Mouse (Mus musculus) T-helper 17 cell (primary cell): Measurements from ENCODE around the gene Stk32c.

Experiments used
- in situ Hi-C, 2 experiments: fragments of 300-600 bp; cut with MboI, MseI; formaldehyde crosslinking; loops; 1 replicate in 1 of 2; 2 replicates in 1 of 2; pipeline ENCODE4 v1.15.1; 2025; ENCODE audit warnings: high pct_unique_total_duplicates in 2 of 2

Stk32c gene

DNA sequence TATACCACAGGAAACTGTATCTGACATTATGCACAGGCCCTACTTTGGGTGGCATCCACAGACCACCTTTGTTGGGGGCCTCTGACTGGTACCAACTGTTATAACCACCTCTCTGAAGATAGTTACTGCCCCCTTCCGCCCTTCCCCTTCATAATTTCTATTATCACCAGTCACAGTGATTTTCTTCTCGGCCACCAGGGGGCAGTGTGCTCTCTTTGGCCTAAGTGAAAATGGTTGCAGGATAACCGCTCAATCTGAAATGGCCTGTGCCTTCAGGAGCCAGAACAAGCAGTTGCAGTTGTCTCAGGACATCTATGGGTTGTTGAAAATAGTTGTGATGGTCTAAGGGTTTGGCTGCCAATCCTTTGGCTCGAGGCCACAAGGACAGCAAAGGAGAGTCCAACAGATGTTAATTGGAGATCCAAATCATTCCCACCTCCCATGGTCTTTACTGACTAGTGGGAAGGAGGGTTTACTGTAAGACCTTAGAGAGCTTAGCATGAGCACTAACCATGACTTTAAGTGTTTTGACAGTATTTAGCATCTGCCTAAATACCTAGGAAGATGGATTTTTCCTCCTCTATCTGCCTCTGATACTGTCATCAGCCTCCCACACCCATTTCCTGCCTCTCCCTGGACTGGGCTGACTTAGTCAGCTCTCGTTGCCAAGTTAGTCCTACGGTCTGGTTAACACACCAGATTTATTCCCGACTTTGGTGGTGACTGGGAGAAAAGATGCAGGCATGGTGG is 4.9 kb downstream of the Stk32c start:
- in situ Hi-C loops: loop anchor here (5.0 to 25.0 kb wide), 3 partner anchors 141 to 371 kb away; partner anchors contain the start of genes Mapk1ip1 (in 1 of the 2) and Ppp2r2d (in 1 of the 2)

DNA sequence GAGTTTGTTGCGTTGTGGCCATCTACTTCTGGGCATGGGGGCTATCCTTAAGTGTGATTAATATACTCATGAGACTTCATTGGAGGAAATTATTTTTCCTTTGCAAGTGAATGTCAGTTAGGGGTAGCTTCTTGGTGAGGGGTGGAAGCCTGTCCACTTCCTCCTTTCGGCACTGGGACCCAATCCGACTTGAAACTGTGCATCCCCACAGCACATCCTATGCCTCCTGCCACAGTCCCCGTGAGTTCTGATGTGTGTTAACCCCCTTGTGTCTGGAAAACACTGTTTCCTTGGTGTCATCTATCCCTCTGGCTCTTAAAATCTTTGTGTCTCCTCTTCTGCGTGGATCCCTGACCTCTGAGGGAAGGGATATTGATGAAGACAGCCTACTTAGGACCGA is 11.9 kb downstream of the Stk32c start:
- in situ Hi-C loops: loop anchor here in 1 of 2 experiments (25.0 kb wide), 1 partner anchor 364 kb away; the partner anchor contains the start of genes Mapk1ip1 and Ppp2r2d

DNA sequence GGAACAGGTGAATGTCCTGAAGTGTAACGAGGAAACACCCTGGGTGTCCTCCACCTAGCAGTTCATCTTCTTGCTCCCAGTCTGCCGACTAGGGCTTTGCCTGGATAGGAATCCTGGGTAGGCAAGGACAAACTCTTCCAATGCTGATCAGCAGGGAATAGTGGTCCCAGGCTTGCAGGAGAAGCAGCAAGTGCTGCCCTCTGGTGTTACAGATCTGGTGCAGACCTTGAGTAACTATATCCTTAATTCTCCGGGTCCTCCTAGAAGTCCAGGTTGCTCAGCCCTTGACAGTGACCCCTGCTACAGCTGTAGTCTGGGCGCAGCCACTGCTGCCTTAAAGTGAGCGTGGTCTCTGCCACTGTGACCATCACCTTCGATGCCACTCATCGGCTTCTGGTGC is 13.0 kb downstream of the Stk32c start:
- in situ Hi-C loops: loop anchor here in 1 of 2 experiments (25.0 kb wide), 1 partner anchor 363 kb away; the partner anchor contains the start of genes Mapk1ip1 and Ppp2r2d

DNA sequence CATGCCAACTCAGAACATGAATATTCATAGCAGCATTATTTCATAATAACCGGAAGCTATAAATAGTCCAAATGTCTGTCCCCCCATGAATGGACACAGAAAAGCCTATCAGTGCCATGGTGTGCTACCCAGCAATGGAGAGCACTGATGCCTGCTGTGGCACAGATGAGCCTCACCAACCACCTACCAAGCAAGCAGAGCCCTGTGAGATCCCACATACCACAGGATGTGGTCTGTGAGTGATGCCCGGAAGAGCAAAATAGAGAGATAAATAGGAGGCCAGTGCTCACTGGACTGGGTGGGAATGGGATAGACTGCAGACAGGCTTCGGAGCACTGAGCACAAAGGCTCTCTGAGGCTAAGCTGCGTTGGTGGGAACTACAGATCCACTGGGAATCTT is 16.1 kb downstream of the Stk32c start:
- in situ Hi-C loops: loop anchor here (5.0 kb wide), 2 partner anchors 75 to 130 kb away; no protein-coding TSS in a partner anchor

DNA sequence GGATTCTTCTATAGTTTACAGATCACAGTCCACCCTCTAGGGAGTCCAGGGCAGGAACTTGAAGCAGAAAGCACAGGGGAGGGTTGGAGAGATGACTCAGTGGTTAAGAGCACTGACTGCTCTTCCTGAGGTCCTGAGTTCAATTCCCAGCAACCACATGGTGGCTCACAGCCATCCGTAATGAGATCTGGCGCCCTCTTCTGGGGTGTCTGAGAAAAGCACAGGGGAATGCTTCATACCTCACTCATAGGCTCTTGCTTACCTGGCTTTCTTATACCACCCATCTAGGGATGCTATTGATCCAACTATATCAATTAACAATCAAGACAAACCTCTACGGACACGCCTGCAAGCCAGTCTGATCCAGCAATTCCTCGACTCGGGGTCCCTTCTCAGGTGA is 21.5 kb downstream of the Stk32c start:
- in situ Hi-C loops: no loop called here

DNA sequence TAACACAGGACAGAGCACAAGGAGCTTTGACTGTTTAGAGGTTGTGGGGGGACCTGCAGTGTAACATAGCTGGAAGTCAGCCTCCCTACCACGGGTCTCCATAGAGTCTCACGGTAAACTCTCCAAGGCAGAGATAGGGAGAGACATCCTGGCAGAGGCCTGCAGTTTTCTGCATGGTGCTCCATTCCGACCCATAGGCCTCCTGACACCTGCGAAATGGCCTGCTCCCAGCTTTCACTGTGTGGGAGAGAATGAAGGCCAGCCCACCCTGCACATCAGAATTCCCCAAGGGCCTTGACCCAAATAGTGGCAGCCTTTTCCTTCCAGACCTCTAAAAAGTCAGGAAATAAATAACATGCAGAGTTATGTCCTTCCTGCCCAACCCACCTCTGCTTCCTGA is 22.5 kb downstream of the Stk32c start:
- in situ Hi-C loops: no loop called here

DNA sequence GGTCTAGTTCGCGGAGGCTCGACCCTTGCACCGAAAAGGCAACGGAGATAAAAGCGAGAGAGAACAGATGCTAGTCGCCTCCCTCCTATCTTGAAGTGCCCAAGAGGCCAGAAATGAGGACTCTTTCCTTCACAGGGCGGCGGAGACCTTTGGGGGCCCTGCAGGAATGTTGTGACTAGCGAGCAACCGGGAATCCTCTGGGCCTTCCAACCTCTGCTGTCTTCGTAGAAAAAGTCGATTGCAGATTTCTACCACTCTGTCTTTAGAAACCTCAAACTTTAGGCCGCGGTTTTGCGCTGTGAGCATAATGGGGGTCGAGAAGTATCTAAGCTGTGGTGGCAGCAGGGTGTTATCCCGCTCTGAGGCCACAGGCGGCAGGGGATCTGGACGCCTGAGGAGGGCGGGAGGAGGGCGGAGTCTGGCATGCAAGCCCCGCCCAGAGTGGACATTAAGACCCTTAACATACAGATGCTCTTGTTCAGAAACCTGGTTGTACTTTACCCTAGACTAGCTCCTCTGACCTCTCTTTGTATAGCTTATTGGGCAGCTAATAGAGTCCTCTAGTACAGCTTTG is 24.4 kb downstream of the Stk32c start:
- in situ Hi-C loops: no loop called here

DNA sequence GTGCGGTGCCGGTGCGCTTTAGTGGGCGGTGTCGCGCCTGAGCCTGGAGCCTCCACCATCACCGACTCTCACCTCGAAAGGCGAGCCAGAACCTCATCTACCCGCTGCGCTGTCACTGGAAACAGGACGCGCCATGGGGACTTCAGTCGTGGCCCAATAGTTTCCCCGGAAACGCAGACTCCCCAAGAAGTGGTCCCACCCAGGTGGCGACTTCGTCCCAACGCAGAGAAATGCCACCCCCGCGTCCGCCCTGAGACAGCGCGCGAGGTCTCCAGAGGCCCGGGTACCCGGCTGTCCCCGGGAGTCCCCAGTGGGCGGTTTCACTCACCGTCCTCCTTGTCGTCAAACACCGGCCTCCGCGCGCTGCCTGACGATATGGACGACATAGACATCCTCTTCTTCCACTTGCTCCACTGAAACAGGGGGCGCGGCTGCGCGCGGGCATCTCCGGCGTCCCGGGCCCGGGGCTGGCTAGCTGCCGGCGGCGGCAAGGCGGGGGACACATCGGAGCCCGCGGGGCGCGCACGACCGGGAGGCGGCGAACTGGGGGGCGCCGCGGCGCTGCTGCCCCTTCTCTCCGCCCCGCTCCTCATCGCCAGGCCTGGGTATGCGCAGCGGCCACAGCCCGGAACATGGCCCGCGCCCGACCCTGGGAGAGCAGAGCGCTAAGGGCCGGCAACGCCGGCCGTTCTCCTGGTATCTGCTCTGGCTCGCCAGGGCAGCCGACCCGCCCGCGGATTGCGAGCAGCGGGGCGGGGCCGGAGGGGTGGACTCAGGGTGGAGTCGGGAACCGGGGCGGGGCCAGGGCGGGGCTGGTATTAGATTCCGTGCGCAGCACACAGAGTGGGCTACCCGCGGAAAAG is 25.1 kb downstream of the Stk32c start:
- in situ Hi-C loops: no loop called here

DNA sequence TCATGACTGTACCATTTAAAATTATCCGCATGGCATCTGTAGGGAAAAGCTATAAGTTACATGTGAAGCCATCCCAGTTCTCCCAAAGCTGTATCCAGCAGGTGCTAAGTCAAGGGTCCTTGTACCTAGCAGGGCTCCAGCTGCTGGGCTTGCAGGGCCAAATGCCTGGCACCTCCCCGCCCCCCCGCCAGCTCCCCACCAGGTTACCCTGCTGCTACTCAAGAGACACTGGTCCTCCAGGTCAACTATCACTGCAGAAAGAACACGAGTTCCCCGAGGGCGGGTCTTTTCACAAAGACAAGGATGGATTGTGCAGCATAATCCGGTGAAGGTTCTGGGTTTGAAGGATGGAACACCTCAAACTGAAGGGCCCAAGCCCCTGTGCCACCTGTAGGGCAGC is 25.8 kb downstream of the Stk32c start:
- in situ Hi-C loops: no loop called here

DNA sequence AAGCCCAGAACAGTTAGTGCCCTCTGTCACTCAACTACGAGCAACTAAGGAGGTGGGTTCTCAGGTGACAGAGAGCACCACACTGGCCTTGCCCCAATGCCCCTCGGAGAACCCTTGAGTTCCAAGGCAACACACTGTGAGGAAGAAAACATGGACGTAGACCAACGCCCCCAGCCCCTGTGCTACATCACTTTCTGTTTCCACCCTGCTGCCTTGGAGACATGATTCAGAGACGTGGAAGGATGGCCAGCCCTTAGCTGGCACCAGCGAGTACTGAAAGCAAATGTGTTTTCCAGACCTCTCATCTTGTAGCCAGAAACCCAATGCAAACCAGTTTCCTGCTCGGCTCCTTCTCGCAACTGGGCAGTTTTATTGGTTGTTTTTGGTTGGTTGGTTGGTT is 26.7 kb downstream of the Stk32c start:
- in situ Hi-C loops: no loop called here

DNA sequence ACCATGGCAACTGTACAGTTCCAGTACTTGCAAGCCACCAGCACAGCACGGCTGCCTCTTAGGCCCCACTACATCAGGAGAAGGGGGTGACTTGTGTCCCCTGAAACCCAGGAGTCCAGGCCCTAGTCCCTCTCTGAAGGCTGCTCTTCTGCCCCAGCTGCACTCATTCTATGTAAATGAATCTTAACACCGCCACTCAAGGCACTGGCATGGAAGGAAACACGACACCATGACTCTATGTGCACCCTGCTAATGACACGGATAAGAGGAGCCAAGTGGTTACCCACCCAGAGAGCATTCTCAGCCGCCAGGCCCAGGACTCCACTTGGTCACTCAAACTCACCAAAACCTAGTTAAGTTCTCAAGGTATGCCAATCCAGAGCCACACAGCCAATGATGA is 27.1 kb downstream of the Stk32c start:
- in situ Hi-C loops: no loop called here

DNA sequence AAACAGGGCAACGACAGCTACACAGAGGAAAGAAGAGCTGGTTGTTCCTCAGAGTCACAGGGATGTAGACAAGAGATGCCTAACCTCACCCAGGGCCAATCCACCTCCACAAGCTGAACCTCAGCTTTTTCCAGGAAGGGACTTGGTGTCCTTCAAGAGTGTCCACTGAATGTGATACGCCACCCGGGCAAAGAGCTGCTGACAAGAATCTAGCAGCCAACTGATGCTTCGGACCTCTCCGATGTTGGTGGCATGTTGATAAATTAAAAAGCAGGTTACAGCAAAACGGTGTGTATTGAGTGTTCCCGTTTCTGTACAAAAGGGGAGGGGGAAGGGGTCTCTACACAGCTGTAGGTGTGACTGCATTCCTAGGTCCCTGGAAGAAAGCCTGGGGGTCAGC is 28.3 kb downstream of the Stk32c start:
- in situ Hi-C loops: no loop called here

DNA sequence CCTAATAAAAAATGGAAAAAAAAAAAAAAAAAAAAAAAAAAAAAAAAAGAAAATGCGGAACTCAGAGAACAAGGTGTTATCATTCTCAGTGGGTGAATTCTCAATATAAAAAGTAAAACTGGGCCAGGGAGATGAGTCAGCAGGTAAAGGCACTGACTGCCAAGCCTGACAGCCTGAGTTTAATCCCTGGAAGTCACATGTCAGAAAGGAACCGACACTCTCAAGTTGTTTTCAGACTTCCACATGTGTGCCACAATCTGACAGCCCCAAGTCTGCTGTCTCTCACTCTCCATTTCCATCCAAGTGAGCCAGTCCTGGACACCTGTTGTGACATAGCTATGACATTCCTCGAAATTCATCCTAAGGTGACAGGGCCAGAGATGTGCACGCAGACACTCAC is 28.7 kb downstream of the Stk32c start:
- in situ Hi-C loops: no loop called here

DNA sequence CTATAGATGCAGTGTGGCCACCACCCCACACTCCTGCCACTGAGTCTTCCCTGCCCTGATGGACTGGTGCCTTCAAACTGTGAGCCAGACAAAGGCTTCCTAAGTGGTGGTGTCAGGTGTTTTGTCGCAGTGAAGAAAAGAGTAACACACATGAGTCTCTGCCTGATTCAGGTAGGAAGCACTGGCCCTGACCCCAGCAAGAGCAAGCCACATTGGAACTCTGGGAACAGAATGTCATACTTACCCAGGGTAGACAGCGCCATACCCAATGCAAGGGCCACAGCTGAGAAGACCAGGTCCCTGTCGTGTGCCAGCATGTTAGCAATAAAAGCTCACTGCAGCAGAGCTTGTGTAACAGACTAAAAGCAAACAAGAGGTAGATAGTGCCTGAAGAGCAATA is 33.0 kb downstream of the Stk32c start:
- in situ Hi-C loops: no loop called here

DNA sequence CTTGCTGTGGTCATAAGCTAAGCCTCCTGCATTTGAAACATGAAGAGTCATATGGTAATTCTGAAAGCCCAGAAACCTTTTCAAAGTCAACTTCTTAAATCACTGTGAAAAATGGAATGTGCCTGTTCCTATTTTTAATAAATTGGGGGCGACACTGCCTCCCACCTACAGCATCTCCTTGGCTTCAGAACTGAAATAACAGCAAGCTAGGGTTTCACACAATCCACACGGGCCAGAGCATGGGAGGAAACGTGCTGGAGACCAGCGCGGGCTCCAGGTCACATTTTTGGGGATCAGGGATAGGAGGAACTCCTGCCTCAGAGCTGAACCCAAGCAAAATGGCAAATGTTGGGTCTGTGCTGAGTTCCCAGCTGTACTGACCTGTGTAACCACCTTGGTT is 33.8 kb downstream of the Stk32c start:
- in situ Hi-C loops: no loop called here

DNA sequence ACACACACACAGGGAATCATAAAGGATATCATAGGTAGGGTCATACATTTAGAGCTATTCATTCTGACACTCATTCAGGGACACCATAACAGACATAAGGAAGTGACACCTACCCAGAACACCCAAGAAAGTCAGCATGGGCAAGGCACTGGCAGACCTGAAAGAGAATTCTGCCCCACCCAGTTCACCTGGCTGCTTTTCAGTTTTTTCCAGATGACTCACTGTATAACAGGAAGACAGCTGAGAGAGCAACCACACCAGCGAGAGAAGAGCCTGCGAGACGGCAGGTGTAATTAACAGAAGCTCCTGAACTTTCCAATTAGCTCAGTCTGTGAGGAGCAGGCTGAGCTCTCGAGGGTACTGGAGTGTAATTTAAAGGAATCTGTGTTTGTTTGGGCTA is 44.0 kb downstream of the Stk32c start:
- in situ Hi-C loops: loop anchor here in 1 of 2 experiments (5.0 kb wide), 1 partner anchor 142 kb away; no protein-coding TSS in a partner anchor

DNA sequence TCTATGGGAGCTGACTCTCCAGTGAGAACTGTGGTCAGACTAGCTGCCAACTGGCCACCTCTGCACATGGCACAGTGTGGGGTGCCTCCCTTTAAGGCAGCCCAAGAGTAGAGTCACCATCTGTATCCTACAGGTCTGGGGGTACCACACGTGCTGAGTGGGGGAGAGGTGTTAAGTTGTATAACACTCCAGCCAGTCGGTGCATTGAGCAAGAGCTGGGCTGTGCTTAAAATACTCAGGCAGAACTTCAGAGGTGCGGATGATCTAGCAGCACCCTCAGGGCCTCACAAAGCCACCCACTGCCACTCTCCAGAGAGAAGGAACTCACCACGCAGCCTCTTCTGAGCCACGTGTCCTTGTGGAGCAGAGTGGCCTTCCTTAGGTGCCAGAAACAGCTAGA is 48.7 kb downstream of the Stk32c start:
- in situ Hi-C loops: no loop called here

DNA sequence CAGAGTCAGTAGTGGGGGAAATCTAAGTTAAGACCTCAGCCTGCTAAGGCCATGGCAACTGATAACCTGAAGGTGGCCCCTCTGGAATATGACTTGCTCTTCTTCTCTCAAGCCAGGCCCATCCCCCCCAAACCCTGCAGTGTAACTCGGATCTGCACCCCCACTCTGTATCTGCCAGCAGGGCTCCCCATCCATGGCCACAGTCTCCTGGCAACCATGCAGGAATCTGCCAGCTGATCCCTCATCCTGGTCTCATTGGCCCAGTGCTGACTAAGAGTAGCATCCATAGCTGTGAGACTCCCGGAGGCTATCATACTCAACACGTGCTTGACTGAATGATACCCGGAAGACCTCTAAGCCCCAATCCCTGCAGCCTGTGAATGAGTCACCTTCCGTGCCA is 54.2 kb downstream of the Stk32c start:
- in situ Hi-C loops: no loop called here

DNA sequence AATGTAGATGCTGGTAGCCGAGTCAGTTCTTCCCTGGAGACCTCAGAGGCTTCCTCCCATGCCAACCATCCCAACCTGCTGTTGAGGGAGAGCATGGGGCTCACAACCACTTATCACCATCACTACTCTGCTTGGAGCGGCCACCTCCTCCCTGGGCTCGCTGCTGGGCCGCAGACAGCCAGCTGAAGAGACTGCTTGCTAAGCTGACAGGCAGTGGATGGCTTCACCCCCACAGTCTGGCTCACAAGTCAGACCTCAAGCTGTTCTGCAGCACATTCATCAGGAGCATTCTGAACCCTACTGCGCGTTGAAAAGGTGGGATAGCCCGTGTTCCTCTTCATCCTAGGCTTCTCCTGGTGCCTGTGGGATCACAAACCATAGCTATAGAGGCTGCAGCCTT is 54.6 kb downstream of the Stk32c start:
- in situ Hi-C loops: no loop called here

DNA sequence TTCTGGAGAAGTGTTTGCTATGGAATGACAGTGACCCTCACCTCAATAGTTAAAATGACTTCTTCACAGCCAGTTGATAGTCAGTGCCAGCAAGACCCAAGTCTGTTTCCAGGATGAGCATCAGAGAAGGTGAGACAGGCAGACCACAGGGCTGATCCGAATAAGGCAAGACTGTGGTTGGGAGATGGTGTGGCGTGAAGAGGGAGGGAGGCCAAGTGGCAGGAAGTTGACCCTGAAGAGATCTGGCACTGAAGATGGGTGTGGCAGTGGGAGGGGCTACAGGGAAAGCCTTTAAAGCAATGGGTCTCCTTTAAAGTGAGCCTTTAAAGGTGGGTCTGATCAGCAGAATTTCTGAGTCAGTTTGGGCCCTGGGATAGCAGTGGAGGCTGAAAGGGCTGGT is 55.6 kb downstream of the Stk32c start:
- in situ Hi-C loops: no loop called here

DNA sequence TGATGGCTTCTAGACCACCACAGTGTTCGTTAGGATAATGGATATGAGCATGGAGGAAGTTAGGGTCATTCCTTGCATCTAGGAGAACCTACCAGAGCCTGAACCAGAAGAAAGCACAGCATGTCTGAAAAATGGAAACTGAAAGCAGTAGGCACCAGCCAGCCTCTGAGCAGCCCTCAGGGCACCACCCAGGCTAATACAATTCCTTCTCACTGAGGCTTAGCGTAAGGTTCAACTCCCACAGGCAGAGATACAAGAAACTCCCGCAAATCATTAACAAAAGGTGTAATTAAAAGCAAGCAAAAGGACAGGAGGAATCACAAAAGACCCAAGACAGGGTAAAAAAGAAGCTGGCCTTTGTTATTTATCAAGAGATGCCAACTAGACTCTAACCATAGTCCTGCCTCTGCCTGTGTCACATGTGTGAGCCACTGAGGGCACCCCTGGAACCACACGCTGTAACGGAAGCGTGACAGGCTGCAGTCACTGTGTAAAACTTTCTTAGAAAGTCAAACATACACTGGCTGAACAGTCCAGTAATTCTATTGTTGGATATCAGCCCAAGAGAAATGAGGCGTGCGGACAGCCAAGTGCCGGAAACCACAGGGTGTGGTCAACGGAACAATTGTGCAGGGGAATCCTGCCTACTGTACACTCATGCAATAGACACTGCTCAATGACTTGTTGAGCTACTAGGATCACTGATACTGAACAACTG is 56.6 kb downstream of the Stk32c start:
- in situ Hi-C loops: no loop called here

DNA sequence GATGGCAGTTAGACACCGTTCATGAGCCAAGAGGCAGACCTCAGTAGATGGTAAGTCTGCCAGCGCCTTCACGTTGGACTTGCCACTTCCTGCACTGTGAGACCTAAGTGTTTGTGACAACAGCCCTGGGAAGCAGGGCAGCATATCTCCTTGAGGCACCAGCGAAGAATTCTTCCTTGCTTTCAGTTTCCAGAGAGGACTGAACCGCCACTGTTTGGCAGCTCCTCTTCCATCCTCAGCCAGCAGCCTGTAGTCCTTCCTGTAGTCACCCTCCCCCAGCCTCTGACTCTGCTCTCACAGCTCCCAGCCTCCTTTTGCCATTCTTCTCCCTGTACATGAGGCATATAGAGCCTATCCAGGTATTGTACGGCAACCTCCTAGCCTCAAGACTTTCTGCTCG is 60.2 kb downstream of the Stk32c start:
- in situ Hi-C loops: no loop called here
